ENCODE assay signal across 22 mouse cellular contexts in genomic region chr6:57721347-57721746, GRCm38 (mm10).
"Had no signal": no experiment of that assay in that cellular context is flagged by ENCODE, and none has a peak within 500 bp of the region (broad histone marks: within the 10 kb centered on the region; RNA-seq: fewer than 3 reads in every experiment).

No protein-coding gene starts in this region.

- H3K4me1 ChIP-seq: kidney, embryonic 15.5 days; limb, embryonic 12.5 days; limb, embryonic 15.5 days; lung, embryonic 15.5 days; midbrain, embryonic 10.5 days had no signal

- ATAC-seq: intestine, postnatal 0 days had no signal

- H3K4me3 ChIP-seq: kidney, embryonic 15.5 days; left cerebral cortex, adult 2 months; limb, embryonic 12.5 days; limb, embryonic 15.5 days; lung, embryonic 15.5 days; midbrain, embryonic 10.5 days had no signal

- H3K9ac ChIP-seq: kidney, embryonic 15.5 days; limb, embryonic 12.5 days; limb, embryonic 15.5 days; lung, embryonic 15.5 days had no signal

- DNase-seq: kidney, adult 2 months; kidney, postnatal 10 days; kidney, postnatal 36 days; layer of hippocampus, postnatal 36 days; left cerebral cortex, postnatal 4 days; lung, adult 18-20 months; lung, postnatal 10 days; lung, postnatal 36 days; midbrain, embryonic 14.5 days; right cerebral cortex, postnatal 14 days; right cerebral cortex, postnatal 4 days; thymus, adult 2 months; thymus, postnatal 14 days; thymus, postnatal 4 days had no signal

- H3K9me3 ChIP-seq: kidney, embryonic 15.5 days; limb, embryonic 12.5 days; limb, embryonic 15.5 days; lung, embryonic 15.5 days had no signal

- H3K4me2 ChIP-seq: kidney, embryonic 15.5 days; limb, embryonic 12.5 days; limb, embryonic 15.5 days; lung, embryonic 15.5 days had no signal

- H3K27me3 ChIP-seq: kidney, embryonic 15.5 days; limb, embryonic 12.5 days; limb, embryonic 15.5 days; lung, embryonic 15.5 days had no signal

- H3K27ac ChIP-seq: kidney, embryonic 15.5 days; left cerebral cortex, adult 2 months; limb, embryonic 12.5 days; limb, embryonic 15.5 days; lung, embryonic 15.5 days; midbrain, embryonic 10.5 days; stomach, postnatal 0 days had no signal
